Comparison of ENCODE assay signal across 8 mouse cellular contexts in the genomic region with DNA sequence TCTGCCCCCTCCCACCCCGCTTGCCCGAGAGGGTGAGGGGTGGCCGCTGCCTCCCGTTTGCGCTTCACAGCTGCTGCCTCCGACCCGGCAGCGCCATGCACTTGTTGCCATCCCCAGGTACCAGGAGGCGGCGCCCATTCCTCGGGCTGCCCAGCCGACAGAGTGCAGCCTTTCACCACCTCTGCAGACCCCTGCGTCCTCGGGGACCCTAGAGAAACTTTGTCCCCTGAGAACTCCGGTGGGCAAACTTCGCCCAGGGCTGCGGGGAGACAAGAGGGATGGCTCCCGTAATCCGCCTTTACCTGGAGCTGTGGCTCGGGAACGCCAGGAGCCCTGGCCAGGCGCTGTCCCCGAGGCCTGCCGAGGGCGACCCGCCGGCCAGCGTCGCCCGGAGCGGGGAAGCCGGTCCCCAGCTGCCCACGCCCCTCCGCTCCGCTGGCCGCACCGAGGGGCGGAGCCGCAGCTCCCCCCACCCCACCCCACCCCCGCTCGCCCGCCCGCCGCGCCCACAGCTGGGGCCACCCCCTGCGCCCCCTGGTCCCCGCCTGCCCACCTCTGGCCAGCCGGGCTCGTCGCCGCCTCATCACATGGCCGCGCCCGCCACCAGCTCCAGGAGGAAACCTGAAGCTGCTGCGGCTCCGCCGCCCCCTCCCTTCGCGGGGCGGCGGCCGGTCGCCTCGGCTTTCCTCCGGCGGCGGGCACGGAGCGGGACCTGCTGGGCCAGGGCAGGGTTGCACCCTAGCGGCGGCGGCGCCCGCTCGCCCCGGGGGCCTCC. TPM values are rescaled to one million over a fixed set of nuclear protein-coding genes. Genes with fewer than 3 reads are reported as not detected.
DNase-seq lines count a peak whose midpoint lies in the region; ATAC-seq and TF ChIP-seq lines count a peak whose summit lies in the region.

A gene (minus strand): TSS at position 669 of the 775 bp plus-strand sequence.

- H3K36me3 ChIP-seq in hindbrain, embryonic 14.5 days (replicated peaks; ENCODE audit: control insufficient read depth, insufficient read depth), result no peaks in the 10 kb centered on the region

- ATAC-seq in hindbrain, embryonic 14.5 days (ENCODE audit: low FRiP score), result peak; percentile 86

- peaks cover 4% of the 10 kb centered on the region; the same call in 1 of the 2 replicates for H3K27me3 ChIP-seq in hindbrain, embryonic 14.5 days (ENCODE audit: control insufficient read depth, insufficient read depth, low read length)

- peak; percentile 65 for TF ChIP-seq CTCF in gastrocnemius, adult 2 months (IDR thresholded peaks at IDR 0.05)

- peak within 1 kb of the TSS; percentile 81 for H3K9ac ChIP-seq in hindbrain, embryonic 14.5 days

- H3K9me3 ChIP-seq in hindbrain, embryonic 14.5 days (ENCODE audit: control insufficient read depth, low read length), result no peaks in the 10 kb centered on the region

- H3K4me2 ChIP-seq in hindbrain, embryonic 14.5 days (replicated peaks), result peak within 1 kb of the TSS; percentile 95

- under 1% methylated on average over 50 of the region's 76 CpGs for WGBS in hindbrain, embryonic 14.5 days

- peak; percentile 65 for DNase-seq in NIH3T3 (ENCODE audit: low read depth)
- peak; percentile 46 to 56 for DNase-seq in cerebellum, postnatal 14 days
- DNase-seq in gastrocnemius, adult 2 months, result peak; percentile 90
- DNase-seq in hindbrain, embryonic 14.5 days (ENCODE audit: low spot score), result peak; percentile 32
- peak; percentile 47 to 53 for DNase-seq in left cerebral cortex, adult 18-20 months (ENCODE audit: low spot score in 2 of 2)
- DNase-seq in lung, postnatal 36 days, result peak; percentile 72
- peak; percentile 38 to 57 for DNase-seq in right cerebral cortex, adult 2 months (ENCODE audit: low spot score in 2 of 2)
- peak; percentile 28 for DNase-seq in urinary bladder, postnatal 10 days (ENCODE audit: low spot score)

- 0 out of 2 replicates have a peak, but pooled peaks cover 5% of the 10 kb centered on the region for H3K4me1 ChIP-seq in hindbrain, embryonic 14.5 days (replicated peaks; ENCODE audit: control insufficient read depth, insufficient read depth, low read length)

- peak within 1 kb of the TSS; percentile 88 for H3K4me3 ChIP-seq in gastrocnemius, adult 2 months
- H3K4me3 ChIP-seq in hindbrain, embryonic 14.5 days (replicated peaks; ENCODE audit: low read length), result peak within 1 kb of the TSS; percentile 53

- peak within 1 kb of the TSS; percentile 85 for H3K27ac ChIP-seq in gastrocnemius, adult 2 months
- H3K27ac ChIP-seq in hindbrain, embryonic 14.5 days, result peak within 1 kb of the TSS; percentile 71

- intact Hi-C loops in gastrocnemius, adult 2 months (cut with DNase I), result loop anchor here (5.0 kb wide), 1 partner anchor 174 kb away; no protein-coding TSS in a partner anchor

RNA-seq across cellular contexts. Expression of the gene that starts here (rescaled TPM):
- total RNA-seq in gastrocnemius, adult 2 months (2021), result 1 to 10 TPM; 2.8 to 3.3 TPM
- 26.1 and 28.5 TPM in 2 replicates for polyA plus RNA-seq in hindbrain, embryonic 14.5 days (2014; fragmentation: Nextera tagmentation; extraction: Ambion mirVana)
- 10 to 100 TPM; 35.4 to 42.3 TPM for total RNA-seq in left cerebral cortex, adult 18-20 months (2021)

Comparison
In these comparisons a context has a peak if more than half of its experiments do, and no peak if none do; other contexts are left out.
1. Peak in every context shown above with its lines: DNase-seq, ATAC-seq, H3K4me3 ChIP-seq and H3K27ac ChIP-seq.
2. RNA of the gene that starts here (total RNA-seq): 35.4 to 42.3 TPM in left cerebral cortex, adult 18-20 months; 2.8 to 3.3 TPM in gastrocnemius, adult 2 months; every median in the first group is over 4 times any median in the second.
3. DNase-seq: peak in every context shown above with its lines; median percentile 90 in gastrocnemius, adult 2 months; 72 in lung, postnatal 36 days; 65 in NIH3T3; 51 in cerebellum, postnatal 14 days; 50 in left cerebral cortex, adult 18-20 months; 48 in right cerebral cortex, adult 2 months; 32 in hindbrain, embryonic 14.5 days; 28 in urinary bladder, postnatal 10 days.